Mouse (Mus musculus): ENCODE results near the gene Gm4744. TPM values are rescaled to one million over a fixed set of nuclear protein-coding genes. Genes with fewer than 3 reads are reported as not detected.

Gene Gm4744
- total RNA-seq (2023), result not detected in 2 replicates

DNA sequence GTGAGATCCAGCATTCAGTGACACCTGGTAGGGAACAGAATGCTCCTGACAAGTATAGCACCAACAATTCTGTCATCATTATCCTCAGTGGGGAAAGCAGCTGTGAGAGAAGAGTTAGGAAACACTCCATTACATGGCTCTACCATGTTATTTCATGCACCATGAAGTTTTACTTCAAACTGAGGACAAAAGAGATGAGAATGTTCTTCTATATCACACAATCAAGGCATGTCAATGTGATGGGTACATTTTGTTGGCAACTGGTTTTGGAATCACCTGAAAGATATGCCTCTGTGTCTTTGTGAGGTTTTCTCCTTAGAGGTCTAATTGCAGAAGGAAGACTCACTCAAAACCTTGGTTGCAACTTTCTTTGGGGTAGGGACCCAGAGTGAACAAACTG, at the start of gene Gm4744:
TSS of gene Gm4744 (minus strand) at position 101 of the 400 bp plus-strand sequence.

GRCm38 (mm10) chr6:40999379-40999778, 47.7 kb upstream of the Gm4744 start, which contains the start of gene Gm2663:
Gene Gm2663, minus strand, starts transcription at chr6:40999479.

DNA sequence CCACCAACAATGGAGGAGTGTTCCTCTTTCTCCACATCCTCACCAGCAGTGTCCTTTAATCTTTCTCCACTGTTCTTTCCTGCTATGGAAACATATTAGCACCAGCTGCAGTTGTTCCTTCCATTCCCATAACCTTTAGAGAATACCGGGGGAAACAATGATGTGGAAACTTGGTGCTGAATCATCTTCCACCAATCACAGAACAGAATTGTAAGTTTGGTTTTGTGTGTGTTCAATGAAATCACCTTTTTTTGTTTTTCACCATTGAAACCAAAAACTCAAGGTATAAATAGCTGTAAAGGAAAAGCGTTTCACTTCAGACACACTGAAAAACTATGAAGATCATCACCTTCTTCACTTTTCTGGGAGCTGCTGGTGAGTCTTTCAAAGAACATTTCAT, 12.8 kb upstream of the Gm4744 start, which contains the start of gene 1810009J06Rik:
TSS of gene 1810009J06Rik (plus strand) at position 301 of the 400 bp plus-strand sequence.

DNA sequence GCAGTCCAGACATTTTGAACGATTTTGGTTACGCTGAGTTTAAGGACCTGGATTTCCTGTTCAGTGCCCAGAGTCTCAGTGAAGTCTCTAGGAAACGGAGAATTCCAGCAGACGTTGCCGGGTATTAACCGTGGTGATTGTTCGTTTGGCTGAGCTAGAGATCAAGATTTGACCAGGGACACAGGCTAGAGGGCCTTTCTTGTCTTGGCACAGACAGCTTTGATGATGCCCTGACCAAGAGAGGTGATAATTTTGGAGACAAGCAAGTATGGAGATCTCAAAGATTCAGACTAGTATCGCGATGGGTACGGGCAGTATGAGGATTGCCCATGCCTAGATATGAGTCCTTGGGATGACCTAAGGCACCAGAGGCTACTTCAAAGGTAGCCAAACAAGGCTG, 11.2 kb downstream of the Gm4744 start, which contains the start of gene 1700074P13Rik:
TSS of gene 1700074P13Rik (minus strand) at position 101 of the 400 bp plus-strand sequence.

GRCm38 (mm10) chr6:40900287-40900686, 51.4 kb downstream of the Gm4744 start, which contains the start of gene Prss58:
Gene Prss58, minus strand, starts transcription at chr6:40900387.

Other genes with a start within 250 kb of the Gm4744 start
- gene Moxd2, start 64.4 kb downstream of the Gm4744 start, total RNA-seq (2023), result not detected in 2 replicates
- gene Prss58, start 51.5 kb downstream of the Gm4744 start, total RNA-seq (2023), result not detected in 2 replicates
- gene 1700074P13Rik, start 11.3 kb downstream of the Gm4744 start, total RNA-seq (2023), result not detected in 2 replicates
- gene 1810009J06Rik, start 12.9 kb upstream of the Gm4744 start, total RNA-seq (2023), result not detected in 2 replicates
- not detected in 2 replicates for gene Gm2663, start 47.6 kb upstream of the Gm4744 start, total RNA-seq (2023)
- gene 2210010C04Rik, start 83.6 kb upstream of the Gm4744 start, total RNA-seq (2023), result not detected in 2 replicates

Data from neutrophil, adult 65 days (primary cell).